Mouse (Mus musculus): ENCODE results near the gene Amfr. TPM values are rescaled to one million over a fixed set of nuclear protein-coding genes. Genes with fewer than 3 reads are reported as not detected.

Gene Amfr
- polyA plus RNA-seq, 1 experiment from 2014 or later: 37.6 TPM

DNA sequence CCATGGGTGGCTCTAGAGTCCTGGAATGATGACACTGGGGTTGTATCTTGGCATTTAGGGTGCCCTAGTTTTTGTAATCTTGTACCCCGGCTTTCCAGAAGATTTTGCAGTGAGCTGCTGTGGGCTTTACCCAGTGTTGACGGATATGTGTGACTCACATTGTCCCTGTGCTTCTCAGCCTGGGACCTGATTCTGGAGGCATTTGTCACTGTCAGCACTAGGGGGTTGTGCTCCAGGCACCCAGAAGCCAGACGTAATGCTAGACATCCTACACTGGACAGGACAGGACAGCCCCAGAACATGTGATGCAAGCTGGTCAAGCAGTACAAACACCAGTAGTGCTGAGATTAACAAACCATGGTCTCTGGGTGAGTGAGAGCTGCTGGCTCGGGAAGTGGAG is 66.9 kb downstream of the Amfr start:
- Histone ChIP-seq H3K9me3 (no peaks in the 10 kb centered on the region), H3K27ac (replicated peaks) (no peak overlapping the region), H3K4me1 (0 out of 2 replicates have a peak, but pooled peaks cover 2% of the 10 kb centered on the region), H3K4me3 (no peak overlapping the region), H3K36me3 (replicated peaks) (0 out of 2 replicates have a peak, but pooled peaks cover 4% of the 10 kb centered on the region), H3K27me3 (replicated peaks; ENCODE audit: low read depth, poor library complexity, severe bottlenecking) (no peaks in the 10 kb centered on the region)
- no peak for DNase-seq (ENCODE audit: low spot score)
- 81% methylated on average over 4 of the region's 4 CpGs for WGBS

DNA sequence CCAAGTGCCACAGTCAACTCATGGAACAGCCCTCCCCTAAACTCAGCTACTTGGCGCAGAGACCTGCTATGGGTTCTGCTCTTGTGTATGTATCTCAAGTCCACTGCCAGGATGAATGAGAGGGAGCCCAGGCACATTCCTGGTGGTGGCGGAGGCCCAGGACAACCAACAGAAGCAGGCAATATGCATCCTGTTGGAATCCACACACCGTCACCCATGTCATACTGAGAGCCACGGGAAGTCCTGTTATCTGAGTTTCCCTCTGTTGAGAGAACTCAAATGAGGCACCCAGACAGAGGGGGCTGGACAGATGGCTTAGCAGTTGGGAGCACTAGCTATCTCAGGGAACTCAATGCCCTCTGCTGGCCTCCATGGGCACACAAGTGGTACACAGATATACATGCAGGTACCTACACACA is 71.0 kb downstream of the Amfr start:
- H3K36me3 ChIP-seq (replicated peaks): no peaks in the 10 kb centered on the region

DNA sequence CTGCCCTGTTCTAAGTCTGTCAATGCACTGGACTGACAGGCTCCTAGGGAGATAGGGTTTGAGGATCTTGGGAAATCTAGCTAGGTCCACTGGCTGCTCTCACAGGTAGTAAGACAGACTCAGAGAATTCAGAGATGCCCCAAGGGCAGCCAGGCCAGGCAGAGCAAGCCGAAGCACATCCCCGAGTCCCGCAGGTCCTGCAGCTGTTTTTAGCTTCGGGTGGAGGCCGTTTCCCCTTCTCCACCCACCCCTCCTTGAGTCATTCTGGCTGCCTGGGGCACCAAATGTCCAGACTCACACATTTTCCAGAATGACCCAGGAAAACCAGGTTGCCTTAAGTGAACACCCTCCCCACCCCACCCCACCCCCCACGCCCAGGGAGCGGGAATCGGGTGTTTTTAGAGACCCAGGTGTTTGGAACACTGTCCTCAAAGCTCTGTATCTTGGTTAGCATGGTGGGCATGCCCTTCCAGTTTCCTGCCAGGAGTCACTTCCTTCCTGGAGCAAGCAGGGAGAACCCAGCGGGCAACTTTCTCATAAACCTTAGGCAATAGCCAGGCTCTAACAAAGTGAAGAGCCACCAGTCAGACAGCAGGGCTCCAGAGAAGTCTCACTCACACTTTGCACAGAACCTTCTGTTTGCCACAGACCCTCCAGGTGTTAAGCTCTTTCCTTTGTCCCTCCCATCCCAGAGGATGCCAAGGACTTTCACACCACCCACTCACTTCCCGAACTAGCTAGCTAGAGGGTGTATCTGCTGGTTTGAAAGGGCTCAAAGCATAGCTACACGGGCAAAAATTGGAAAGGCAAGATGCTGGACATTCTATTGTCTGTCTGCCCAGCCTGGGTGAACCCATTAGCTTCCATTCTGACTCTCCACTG is 71.9 kb downstream of the Amfr start:
- no peak for DNase-seq (ENCODE audit: low spot score)
- WGBS: 67% methylated on average over 11 of the region's 11 CpGs
- H3K27ac ChIP-seq (replicated peaks): no peak overlapping the region
- no peaks in the 10 kb centered on the region for H3K27me3 ChIP-seq (replicated peaks; ENCODE audit: low read depth, poor library complexity, severe bottlenecking)
- H3K4me1 ChIP-seq: 0 out of 2 replicates have a peak, but pooled peaks cover 8% of the 10 kb centered on the region
- no peak overlapping the region for H3K4me3 ChIP-seq
- H3K36me3 ChIP-seq (replicated peaks): no peaks in the 10 kb centered on the region
- no peaks in the 10 kb centered on the region for H3K9me3 ChIP-seq

More for the DNA sequence above, 71.0 kb downstream of the Amfr start:
- WGBS: 86% methylated on average over 4 of the region's 4 CpGs
- 0 out of 2 replicates have a peak, but pooled peaks cover 8% of the 10 kb centered on the region for H3K4me1 ChIP-seq
- no peak for DNase-seq (ENCODE audit: low spot score)
- no peaks in the 10 kb centered on the region for H3K9me3 ChIP-seq
- no peaks in the 10 kb centered on the region for H3K27me3 ChIP-seq (replicated peaks; ENCODE audit: low read depth, poor library complexity, severe bottlenecking)
- H3K27ac ChIP-seq (replicated peaks): no peak overlapping the region
- H3K4me3 ChIP-seq: no peak overlapping the region

DNA sequence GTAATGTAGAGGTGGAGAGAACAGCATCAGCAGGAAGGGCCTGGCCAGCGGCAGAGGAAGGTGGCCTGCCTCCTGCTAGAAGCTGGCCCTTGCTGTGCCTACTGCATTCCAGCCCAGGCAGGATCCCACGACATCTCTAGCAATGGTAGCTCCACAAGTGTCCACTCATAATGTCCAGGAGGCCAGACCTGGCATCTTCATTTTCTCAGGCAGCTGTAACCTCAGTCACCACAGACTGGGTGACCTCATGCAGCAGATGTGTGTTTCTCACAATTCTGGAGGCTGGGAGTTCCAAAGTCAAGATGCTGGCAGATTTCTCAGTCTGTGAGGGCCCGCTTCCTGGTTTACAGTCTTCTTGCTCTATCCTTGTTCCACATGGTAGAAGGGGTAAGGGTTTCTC is 74.4 kb downstream of the Amfr start:
- no peak for DNase-seq (ENCODE audit: low spot score)
- WGBS: 88% methylated on average over 3 of the region's 3 CpGs
- H3K36me3 ChIP-seq (replicated peaks): no peaks in the 10 kb centered on the region
- H3K9me3 ChIP-seq: no peaks in the 10 kb centered on the region
- H3K27me3 ChIP-seq (replicated peaks; ENCODE audit: low read depth, poor library complexity, severe bottlenecking): no peaks in the 10 kb centered on the region
- H3K4me1 ChIP-seq: 0 out of 2 replicates have a peak, but pooled peaks cover 8% of the 10 kb centered on the region
- no peak overlapping the region for H3K4me3 ChIP-seq
- no peak overlapping the region for H3K27ac ChIP-seq (replicated peaks)

DNA sequence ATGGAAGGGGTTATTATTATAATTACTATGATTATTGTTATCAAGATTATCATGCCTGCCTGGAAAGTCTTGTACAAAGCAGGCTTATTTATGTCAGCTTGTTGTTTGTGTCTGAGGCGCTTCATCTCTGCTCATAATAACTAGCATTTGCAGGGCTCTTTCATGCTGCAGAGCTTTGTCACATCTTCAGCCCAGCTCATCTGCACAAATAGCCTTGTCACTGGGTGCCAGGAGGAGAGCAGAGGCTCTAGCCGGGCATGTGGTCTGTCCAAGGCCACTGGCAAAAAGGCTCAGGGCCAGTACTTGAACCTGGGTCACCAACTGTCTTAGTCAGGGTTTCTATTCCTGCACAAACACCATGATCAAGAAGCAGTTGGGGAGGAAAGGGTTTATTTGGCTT is 79.4 kb downstream of the Amfr start:
- Histone ChIP-seq H3K27ac (replicated peaks) (no peak overlapping the region), H3K27me3 (replicated peaks; ENCODE audit: low read depth, poor library complexity, severe bottlenecking) (no peaks in the 10 kb centered on the region), H3K9me3 (no peaks in the 10 kb centered on the region), H3K4me3 (no peak overlapping the region), H3K4me1 (peaks cover 4% of the 10 kb centered on the region; the same call in 1 of the 2 replicates), H3K36me3 (replicated peaks) (no peaks in the 10 kb centered on the region)
- DNase-seq (ENCODE audit: low spot score): no peak
- 84% methylated on average over 2 of the region's 2 CpGs for WGBS

DNA sequence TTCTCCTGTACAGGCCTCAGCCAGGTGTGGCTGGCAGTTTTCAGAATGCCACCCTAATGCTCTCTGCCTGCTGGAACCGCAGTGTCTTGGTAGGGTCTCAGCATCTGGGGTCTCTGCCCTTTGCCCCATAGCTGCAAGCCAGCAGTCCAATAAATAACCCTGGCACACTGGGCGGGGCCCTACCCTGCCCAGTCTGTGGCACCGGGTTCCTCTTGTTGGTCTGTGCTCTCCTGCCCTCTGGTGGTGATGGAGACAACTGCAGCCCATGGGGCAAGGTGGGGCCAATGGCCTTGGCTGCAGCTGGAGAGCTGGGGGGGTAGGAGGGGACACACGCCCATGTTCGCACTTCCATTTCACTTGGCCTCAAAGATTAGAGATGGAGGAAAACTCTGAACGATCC is 79.8 kb downstream of the Amfr start:
- 36% methylated on average over 6 of the region's 6 CpGs for whole genome bisulfite sequencing
- DNase-seq (ENCODE audit: low spot score): peak; percentile 81
- no peaks in the 10 kb centered on the region for H3K9me3 ChIP-seq
- peaks cover 4% of the 10 kb centered on the region; the same call in 1 of the 2 replicates for H3K4me1 ChIP-seq
- H3K4me3 ChIP-seq: no peak overlapping the region
- H3K27me3 ChIP-seq (replicated peaks; ENCODE audit: low read depth, poor library complexity, severe bottlenecking): no peaks in the 10 kb centered on the region
- H3K36me3 ChIP-seq (replicated peaks): no peaks in the 10 kb centered on the region
- no peak overlapping the region for H3K27ac ChIP-seq (replicated peaks)

DNA sequence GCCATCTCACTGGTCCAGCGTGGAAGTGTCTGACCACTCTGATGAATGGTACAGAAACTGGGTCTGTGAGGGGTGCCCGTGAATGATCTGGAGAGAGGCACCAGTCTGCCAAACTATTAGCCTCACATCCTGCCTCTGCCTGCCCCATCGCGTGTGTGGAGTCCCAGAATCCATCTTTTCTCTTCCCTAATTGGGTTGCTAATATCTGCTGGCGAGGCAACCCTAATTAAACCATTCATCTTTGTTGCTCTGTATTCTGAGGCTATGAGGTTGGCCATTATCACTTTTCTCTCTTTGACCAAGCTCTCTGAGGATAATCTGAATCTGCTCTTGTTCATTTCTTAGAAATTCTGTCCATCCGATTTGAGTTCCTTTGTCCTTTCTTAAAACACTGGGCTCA is 81.3 kb downstream of the Amfr start:
- Histone ChIP-seq H3K27me3 (replicated peaks; ENCODE audit: low read depth, poor library complexity, severe bottlenecking) (no peaks in the 10 kb centered on the region), H3K27ac (replicated peaks) (no peak overlapping the region), H3K4me1 (peaks cover 4% of the 10 kb centered on the region; the same call in 1 of the 2 replicates), H3K9me3 (no peaks in the 10 kb centered on the region), H3K36me3 (replicated peaks) (no peaks in the 10 kb centered on the region), H3K4me3 (no peak overlapping the region)
- no peak for DNase-seq (ENCODE audit: low spot score)
- WGBS: 81% methylated on average over 6 of the region's 6 CpGs

DNA sequence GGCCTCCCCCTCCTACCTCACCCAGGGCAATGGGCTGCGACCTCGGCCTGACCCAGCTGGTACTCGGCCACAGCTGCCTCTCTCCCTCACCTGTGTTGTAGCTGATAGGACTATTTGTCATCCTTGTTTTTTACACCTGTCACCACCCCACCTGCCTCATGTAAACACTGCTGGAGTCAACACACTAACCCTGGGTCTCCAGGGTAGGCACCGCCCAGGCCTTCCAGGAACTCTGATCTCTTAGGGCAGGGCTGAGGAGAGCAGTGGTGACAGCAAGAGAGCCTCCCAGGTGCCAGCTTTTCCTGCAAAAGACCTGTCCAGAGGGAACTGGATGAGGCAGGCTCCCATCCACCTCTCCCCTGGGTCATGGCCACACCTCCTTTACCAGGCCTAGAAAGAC is 83.4 kb downstream of the Amfr start:
- Histone ChIP-seq H3K27ac (replicated peaks) (no peak overlapping the region), H3K4me3 (no peak overlapping the region), H3K9me3 (no peaks in the 10 kb centered on the region), H3K27me3 (replicated peaks; ENCODE audit: low read depth, poor library complexity, severe bottlenecking) (no peaks in the 10 kb centered on the region), H3K36me3 (replicated peaks) (no peaks in the 10 kb centered on the region), H3K4me1 (peaks cover 13% of the 10 kb centered on the region; the same call in 1 of the 2 replicates)
- WGBS: 93% methylated on average over 4 of the region's 4 CpGs
- no peak for DNase-seq (ENCODE audit: low spot score)

DNA sequence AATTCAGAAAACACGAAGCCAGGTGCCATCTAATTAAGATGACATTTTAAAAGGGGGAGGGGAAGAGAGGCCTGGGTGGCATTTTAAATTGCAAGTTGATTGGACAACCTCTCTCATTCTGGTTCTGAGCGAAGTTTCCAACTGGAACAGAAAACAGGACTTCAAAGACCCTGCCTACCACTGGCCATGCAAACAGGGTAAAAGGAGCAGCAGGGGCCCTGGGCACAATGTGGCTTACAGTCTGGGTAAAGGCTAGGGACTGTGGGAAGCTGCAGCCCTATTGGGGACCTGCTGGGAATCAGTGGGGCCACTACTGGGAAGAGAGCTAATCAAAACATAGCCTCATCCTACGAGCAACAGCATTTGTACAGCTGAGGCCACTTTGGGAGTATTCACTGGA is 87.1 kb downstream of the Amfr start:
- Histone ChIP-seq H3K4me1 (peaks cover 24% of the 10 kb centered on the region), H3K27me3 (replicated peaks; ENCODE audit: low read depth, poor library complexity, severe bottlenecking) (peaks cover 14% of the 10 kb centered on the region), H3K4me3 (no peak overlapping the region), H3K9me3 (no peaks in the 10 kb centered on the region), H3K27ac (replicated peaks) (no peak overlapping the region), H3K36me3 (replicated peaks) (no peaks in the 10 kb centered on the region)
- DNase-seq (ENCODE audit: low spot score): no peak
- 32% methylated on average over 3 of the region's 3 CpGs for WGBS

DNA sequence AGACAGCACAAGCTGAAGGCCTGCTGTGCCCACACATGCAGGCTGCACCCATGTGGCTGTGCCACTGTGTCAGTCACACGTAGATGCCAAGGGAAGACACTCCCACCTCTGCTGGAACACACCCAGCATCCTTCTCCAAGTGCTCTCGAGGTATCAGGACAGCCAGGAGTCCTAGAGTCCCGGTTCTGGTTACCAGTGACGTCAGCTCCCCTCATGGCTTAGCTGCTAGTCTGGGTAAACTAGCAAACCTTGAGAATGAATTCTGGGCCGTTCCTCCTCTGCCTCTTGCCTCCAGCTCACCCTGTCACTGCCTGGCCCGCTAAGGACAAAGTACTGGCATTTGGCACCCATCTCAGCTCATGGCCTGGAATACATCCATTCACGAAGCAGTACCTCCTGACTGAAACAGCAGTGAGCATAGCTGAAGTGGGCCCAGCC is 88.7 kb downstream of the Amfr start:
- H3K9me3 ChIP-seq: no peaks in the 10 kb centered on the region
- H3K4me3 ChIP-seq: no peak overlapping the region
- DNase-seq (ENCODE audit: low spot score): no peak
- peak overlapping the region; percentile 19; the same call in 1 of the 2 replicates for H3K27ac ChIP-seq (replicated peaks)
- 83% methylated on average over 7 of the region's 7 CpGs for WGBS
- peaks cover 33% of the 10 kb centered on the region for H3K4me1 ChIP-seq
- H3K27me3 ChIP-seq (replicated peaks; ENCODE audit: low read depth, poor library complexity, severe bottlenecking): peaks cover 30% of the 10 kb centered on the region
- no peaks in the 10 kb centered on the region for H3K36me3 ChIP-seq (replicated peaks)

Small RNA genes within 50 kb of the gene (microRNA-seq; reads per million reads assigned to microRNA genes)
- gene Gm24159: not detected

Other genes starting within 250 kb of the Amfr start
- 8.1 and 8.6 TPM in 2 replicates for gene Gnao1, start 202.9 kb downstream of the Amfr start, polyA plus RNA-seq (2016; fragmentation: Nextera tagmentation; extraction: Ambion mirVana)
- gene Nudt21, start 24.2 kb upstream of the Amfr start, polyA plus RNA-seq (2016; fragmentation: Nextera tagmentation; extraction: Ambion mirVana): 155 and 158 TPM in 2 replicates
- 14.0 and 14.4 TPM in 2 replicates for gene Ogfod1, start 24.4 kb upstream of the Amfr start, polyA plus RNA-seq (2016; fragmentation: Nextera tagmentation; extraction: Ambion mirVana)
- 12.6 and 16.6 TPM in 2 replicates for gene Bbs2, start 86.1 kb upstream of the Amfr start, polyA plus RNA-seq (2016; fragmentation: Nextera tagmentation; extraction: Ambion mirVana)
- not detected in 2 replicates for gene Mt4, start 124.4 kb upstream of the Amfr start, polyA plus RNA-seq (2016; fragmentation: Nextera tagmentation; extraction: Ambion mirVana)
- 4.9 and 10.0 TPM in 2 replicates for gene Mt3, start 139.8 kb upstream of the Amfr start, polyA plus RNA-seq (2016; fragmentation: Nextera tagmentation; extraction: Ambion mirVana)
- gene Mt2, start 159.8 kb upstream of the Amfr start, polyA plus RNA-seq (2016; fragmentation: Nextera tagmentation; extraction: Ambion mirVana): 55.1 and 61.0 TPM in 2 replicates
- gene Mt1, start 166.2 kb upstream of the Amfr start, polyA plus RNA-seq (2016; fragmentation: Nextera tagmentation; extraction: Ambion mirVana): 184 and 196 TPM in 2 replicates
- gene Nup93, start 201.7 kb upstream of the Amfr start, polyA plus RNA-seq (2016; fragmentation: Nextera tagmentation; extraction: Ambion mirVana): 150 and 152 TPM in 2 replicates